Mouse (Mus musculus): ENCODE data around the gene Snd1. TPM values are rescaled to one million over a fixed set of nuclear protein-coding genes. Genes with fewer than 3 reads are reported as not detected.

The Snd1 gene
- polyA plus RNA-seq, 1 experiment: 190 TPM

DNA sequence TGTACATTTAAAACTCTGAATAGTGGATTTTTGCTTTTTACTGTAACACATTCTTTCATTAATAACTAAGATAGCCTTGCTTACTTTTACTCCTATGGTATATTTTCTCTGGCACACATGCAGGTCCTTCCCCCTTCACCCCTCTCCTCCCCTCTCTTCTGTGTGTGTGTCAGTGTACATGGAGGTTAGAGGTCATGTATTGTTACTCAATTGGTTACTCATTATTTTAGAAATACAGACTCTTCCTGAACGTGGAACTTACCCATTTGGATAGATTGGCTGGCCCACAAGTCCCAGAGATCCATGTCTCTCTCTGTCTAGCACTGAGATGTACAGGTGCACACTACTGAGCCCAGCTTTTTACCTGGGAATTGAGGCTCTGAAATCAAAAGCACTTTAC, 160.2 kb downstream of the Snd1 start:
- no peak overlapping the region for H3K4me3 ChIP-seq
- H3K36me3 ChIP-seq (ENCODE audit: control insufficient read depth, insufficient read depth): no peaks in the 10 kb centered on the region
- H3K79me2 ChIP-seq (ENCODE audit: control insufficient read depth, insufficient read depth): peaks cover 45% of the 10 kb centered on the region
- no peak overlapping the region for H3ac ChIP-seq (ENCODE audit: control insufficient read depth, insufficient read length)
- H3K27me3 ChIP-seq (ENCODE audit: control insufficient read depth, insufficient read depth, insufficient read length): no peaks in the 10 kb centered on the region
- no peak overlapping the region for H3K4me2 ChIP-seq (ENCODE audit: low read depth)
- TF ChIP-seq MYOG (IDR thresholded peaks at IDR 0.05; ENCODE audit: control insufficient read depth in 1 of 3, insufficient read depth in 1 of 3, insufficient read length in 2 of 3, low read depth in 2 of 3) (no peak), POLR2AphosphoS2 (IDR thresholded peaks at IDR 0.05; ENCODE audit: insufficient read length, low read depth) (no peak), POLR2A (IDR thresholded peaks at IDR 0.05; ENCODE audit: insufficient read length, low read depth) (no peak), E2F4 (IDR thresholded peaks at IDR 0.05; ENCODE audit: insufficient read depth) (no peak), SRF (IDR thresholded peaks at IDR 0.05; ENCODE audit: control insufficient read depth, insufficient read length, low read depth) (no peak), REST (IDR thresholded peaks at IDR 0.05; ENCODE audit: insufficient read depth, insufficient read length) (no peak), MYOD1 (IDR thresholded peaks at IDR 0.05; ENCODE audit: control insufficient read depth in 1 of 3, insufficient read length in 2 of 3, low read depth in 2 of 3) (no peak), TCF3 (IDR thresholded peaks at IDR 0.05; ENCODE audit: insufficient read length, low read depth) (no peak), CEBPB (IDR thresholded peaks at IDR 0.05; ENCODE audit: insufficient read depth, poor library complexity, severe bottlenecking) (no peak), USF1 (IDR thresholded peaks at IDR 0.05; ENCODE audit: low read depth) (no peak)

DNA sequence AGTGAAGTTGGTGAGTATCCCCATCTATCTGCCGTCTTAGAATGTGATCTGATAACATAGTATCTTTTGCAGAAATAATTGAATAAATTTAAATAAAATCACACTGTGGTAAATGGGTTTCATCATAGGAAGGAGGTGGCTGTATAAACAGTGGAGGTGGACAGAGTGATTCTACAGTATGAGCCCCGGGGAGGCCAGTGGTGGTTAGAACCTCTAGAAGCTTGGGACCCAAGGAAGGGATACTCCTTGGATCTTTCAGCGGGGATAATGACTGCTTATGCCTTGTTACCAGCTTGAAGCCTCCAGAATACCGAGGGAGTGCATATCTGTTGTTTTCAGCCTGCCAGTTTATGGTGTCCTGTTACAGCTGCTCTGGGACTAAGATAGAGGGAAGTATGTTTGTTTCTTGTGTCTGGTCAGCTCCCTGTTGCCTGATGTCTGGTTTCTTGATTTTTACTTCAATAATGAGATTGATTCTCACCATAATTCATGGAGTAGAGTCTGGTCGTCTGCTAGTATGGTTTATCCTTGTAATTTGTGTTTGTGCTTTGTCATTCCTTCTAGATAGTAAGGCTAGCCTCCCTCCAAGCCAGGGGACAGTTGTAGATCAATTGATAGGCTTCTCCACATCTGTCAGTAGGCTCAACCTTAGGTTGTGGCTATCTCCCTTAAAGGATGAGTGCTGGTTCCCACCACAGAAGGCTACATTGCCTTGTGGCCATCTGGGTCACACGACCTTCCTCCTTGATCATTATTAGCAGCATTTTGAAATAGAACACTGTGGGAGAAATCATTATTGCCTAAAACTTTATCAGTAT, 160.8 kb downstream of the Snd1 start:
- peaks cover 42% of the 10 kb centered on the region for H3K79me2 ChIP-seq (ENCODE audit: control insufficient read depth, insufficient read depth)
- H3ac ChIP-seq (ENCODE audit: control insufficient read depth, insufficient read length): no peak overlapping the region
- TF ChIP-seq MAX (IDR thresholded peaks at IDR 0.05; ENCODE audit: low read depth) (no peak), TCF12 (IDR thresholded peaks at IDR 0.05; ENCODE audit: insufficient read depth, poor library complexity, severe bottlenecking) (no peak), E2F4 (IDR thresholded peaks at IDR 0.05; ENCODE audit: insufficient read depth) (no peak), POLR2A (IDR thresholded peaks at IDR 0.05; ENCODE audit: insufficient read length, low read depth) (no peak), USF1 (IDR thresholded peaks at IDR 0.05; ENCODE audit: low read depth) (no peak), POLR2AphosphoS2 (IDR thresholded peaks at IDR 0.05; ENCODE audit: insufficient read length, low read depth) (no peak), MYOG (IDR thresholded peaks at IDR 0.05; ENCODE audit: control insufficient read depth in 1 of 3, insufficient read depth in 1 of 3, insufficient read length in 2 of 3, low read depth in 2 of 3) (no peak), SRF (IDR thresholded peaks at IDR 0.05; ENCODE audit: control insufficient read depth, insufficient read length, low read depth) (no peak), REST (IDR thresholded peaks at IDR 0.05; ENCODE audit: insufficient read depth, insufficient read length) (no peak), CEBPB (IDR thresholded peaks at IDR 0.05; ENCODE audit: insufficient read depth, poor library complexity, severe bottlenecking) (no peak), TCF3 (IDR thresholded peaks at IDR 0.05; ENCODE audit: insufficient read length, low read depth) (no peak), MYOD1 (IDR thresholded peaks at IDR 0.05; ENCODE audit: control insufficient read depth in 1 of 3, insufficient read length in 2 of 3, low read depth in 2 of 3) (no peak)
- H3K4me3 ChIP-seq: no peak overlapping the region
- H3K27me3 ChIP-seq (ENCODE audit: control insufficient read depth, insufficient read depth, insufficient read length): no peaks in the 10 kb centered on the region
- H3K4me2 ChIP-seq (ENCODE audit: low read depth): no peak overlapping the region
- no peaks in the 10 kb centered on the region for H3K36me3 ChIP-seq (ENCODE audit: control insufficient read depth, insufficient read depth)

DNA sequence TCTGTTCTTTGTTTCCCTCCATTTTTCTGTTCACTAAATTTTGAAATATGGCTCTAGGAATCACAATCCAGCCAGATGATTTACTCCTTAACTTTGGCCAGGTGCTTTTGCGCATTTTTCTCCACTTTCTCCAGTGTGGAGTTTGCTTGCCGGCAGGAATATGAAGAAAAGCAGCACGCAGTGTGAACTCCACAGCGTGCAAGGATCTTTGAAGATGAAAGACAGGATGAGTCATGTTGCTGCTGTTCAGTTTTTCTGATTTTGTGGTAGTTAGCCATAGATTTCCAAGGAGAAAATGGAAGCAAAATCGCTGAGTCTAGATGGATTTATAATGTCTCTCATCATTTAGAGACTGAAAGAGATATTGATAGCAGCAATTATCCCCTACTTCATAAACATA, 165.1 kb downstream of the Snd1 start:
- H3K27me3 ChIP-seq (ENCODE audit: control insufficient read depth, insufficient read depth, insufficient read length): no peaks in the 10 kb centered on the region
- peaks cover 24% of the 10 kb centered on the region for H3K79me2 ChIP-seq (ENCODE audit: control insufficient read depth, insufficient read depth)
- peaks cover 5% of the 10 kb centered on the region for H3K36me3 ChIP-seq (ENCODE audit: control insufficient read depth, insufficient read depth)
- H3K4me2 ChIP-seq (ENCODE audit: low read depth): no peak overlapping the region
- no peak overlapping the region for H3ac ChIP-seq (ENCODE audit: control insufficient read depth, insufficient read length)
- no peak overlapping the region for H3K4me3 ChIP-seq
- TF ChIP-seq CEBPB (IDR thresholded peaks at IDR 0.05; ENCODE audit: insufficient read depth, poor library complexity, severe bottlenecking) (no peak), MYOD1 (IDR thresholded peaks at IDR 0.05; ENCODE audit: control insufficient read depth in 1 of 3, insufficient read length in 2 of 3, low read depth in 2 of 3) (no peak), POLR2AphosphoS2 (IDR thresholded peaks at IDR 0.05; ENCODE audit: insufficient read length, low read depth) (no peak), MYOG (IDR thresholded peaks at IDR 0.05; ENCODE audit: control insufficient read depth in 1 of 3, insufficient read depth in 1 of 3, insufficient read length in 2 of 3, low read depth in 2 of 3) (no peak), E2F4 (IDR thresholded peaks at IDR 0.05; ENCODE audit: insufficient read depth) (no peak), SRF (IDR thresholded peaks at IDR 0.05; ENCODE audit: control insufficient read depth, insufficient read length, low read depth) (no peak), POLR2A (IDR thresholded peaks at IDR 0.05; ENCODE audit: insufficient read length, low read depth) (no peak), TCF3 (IDR thresholded peaks at IDR 0.05; ENCODE audit: insufficient read length, low read depth) (no peak), MAX (IDR thresholded peaks at IDR 0.05; ENCODE audit: low read depth) (no peak), TCF12 (IDR thresholded peaks at IDR 0.05; ENCODE audit: insufficient read depth, poor library complexity, severe bottlenecking) (no peak), USF1 (IDR thresholded peaks at IDR 0.05; ENCODE audit: low read depth) (no peak), REST (IDR thresholded peaks at IDR 0.05; ENCODE audit: insufficient read depth, insufficient read length) (no peak)

DNA sequence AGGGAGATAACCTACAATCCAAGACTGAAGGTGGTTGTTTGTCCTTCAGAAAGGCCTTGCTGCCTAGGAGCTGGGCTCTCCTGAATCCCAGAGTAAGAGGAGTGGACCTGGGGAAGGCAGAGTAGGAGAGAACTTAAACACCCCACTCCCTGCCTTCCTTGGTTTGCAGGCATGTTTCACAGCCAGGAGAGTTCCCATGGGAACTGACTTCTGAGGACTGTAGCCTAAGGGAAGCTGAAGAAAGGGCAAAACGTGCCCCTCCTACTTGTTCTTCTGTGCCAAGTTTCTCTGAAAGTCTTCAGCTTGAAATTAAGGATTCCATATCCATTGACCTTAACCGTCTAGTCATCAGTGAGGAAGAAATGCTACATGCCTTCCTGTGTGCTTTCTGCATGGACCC, 168.0 kb downstream of the Snd1 start:
- no peak overlapping the region for H3K4me3 ChIP-seq
- peaks cover 6% of the 10 kb centered on the region for H3K79me2 ChIP-seq (ENCODE audit: control insufficient read depth, insufficient read depth)
- H3K36me3 ChIP-seq (ENCODE audit: control insufficient read depth, insufficient read depth): peaks cover 5% of the 10 kb centered on the region
- H3K4me2 ChIP-seq (ENCODE audit: low read depth): no peak overlapping the region
- TF ChIP-seq TCF3 (IDR thresholded peaks at IDR 0.05; ENCODE audit: insufficient read length, low read depth) (no peak), REST (IDR thresholded peaks at IDR 0.05; ENCODE audit: insufficient read depth, insufficient read length) (no peak), SRF (IDR thresholded peaks at IDR 0.05; ENCODE audit: control insufficient read depth, insufficient read length, low read depth) (no peak), TCF12 (IDR thresholded peaks at IDR 0.05; ENCODE audit: insufficient read depth, poor library complexity, severe bottlenecking) (no peak), USF1 (IDR thresholded peaks at IDR 0.05; ENCODE audit: low read depth) (no peak), CEBPB (IDR thresholded peaks at IDR 0.05; ENCODE audit: insufficient read depth, poor library complexity, severe bottlenecking) (no peak), MAX (IDR thresholded peaks at IDR 0.05; ENCODE audit: low read depth) (no peak), E2F4 (IDR thresholded peaks at IDR 0.05; ENCODE audit: insufficient read depth) (no peak), POLR2AphosphoS2 (IDR thresholded peaks at IDR 0.05; ENCODE audit: insufficient read length, low read depth) (no peak), POLR2A (IDR thresholded peaks at IDR 0.05; ENCODE audit: insufficient read length, low read depth) (no peak), MYOG (IDR thresholded peaks at IDR 0.05; ENCODE audit: control insufficient read depth in 1 of 3, insufficient read depth in 1 of 3, insufficient read length in 2 of 3, low read depth in 2 of 3) (no peak), MYOD1 (IDR thresholded peaks at IDR 0.05; ENCODE audit: control insufficient read depth in 1 of 3, insufficient read length in 2 of 3, low read depth in 2 of 3) (no peak)
- H3ac ChIP-seq (ENCODE audit: control insufficient read depth, insufficient read length): no peak overlapping the region
- H3K27me3 ChIP-seq (ENCODE audit: control insufficient read depth, insufficient read depth, insufficient read length): no peaks in the 10 kb centered on the region

All from myocyte (in vitro differentiated cells).